Mouse (Mus musculus) midbrain, postnatal 0 days (tissue): ENCODE results near the gene Pfdn2. TPM values are rescaled to one million over a fixed set of nuclear protein-coding genes. Genes with fewer than 3 reads are reported as not detected.

Source experiments
- ATAC-seq: fragments of 200-750 bp; cut with Nextera tagmentation; 2 replicates; pipeline ENCODE4 v1.8.0; 2017; ENCODE audit warnings: moderate number of reproducible peaks, mild to moderate bottlenecking, moderate TSS enrichment, moderate library complexity; ENCODE audit not compliant: low FRiP score
- DNase-seq: peaks from one replicate; pipeline ENCODE4 v3.0.0-alpha.2; 2015; ENCODE audit warnings: low spot score
- H3K27ac ChIP-seq: fragments of 300-500 bp; sonication (generic); 2 replicates; pipeline ENCODE4 v1.5.1; 2014; ENCODE audit warnings: low read depth, mild to moderate bottlenecking, low read length, mixed read lengths
- H3K27me3 ChIP-seq: fragments of 300-500 bp; sonication (generic); 2 replicates; pipeline ENCODE4 v1.6.1; 2014; ENCODE audit warnings: low read length, control low read depth, mixed read lengths; ENCODE audit not compliant: insufficient read depth
- H3K36me3 ChIP-seq: fragments of 300-500 bp; sonication (generic); 2 replicates; pipeline ENCODE4 v1.6.1; 2014; ENCODE audit warnings: low read length, control low read depth, mixed read lengths; ENCODE audit not compliant: insufficient read depth
- H3K4me1 ChIP-seq: fragments of 300-500 bp; sonication (generic); 2 replicates; pipeline ENCODE4 v1.6.1; 2014; ENCODE audit warnings: mild to moderate bottlenecking, control low read depth, antibody characterized with exemption, low read length, mixed read lengths; ENCODE audit not compliant: insufficient read depth
- H3K4me2 ChIP-seq: fragments of 300-500 bp; sonication (generic); 2 replicates; pipeline ENCODE4 v1.6.1; 2014; ENCODE audit warnings: low read depth, mild to moderate bottlenecking, low read length, mixed read lengths; ENCODE audit not compliant: poor library complexity, severe bottlenecking
- H3K4me3 ChIP-seq: fragments of 300-500 bp; sonication (generic); 2 replicates; pipeline ENCODE4 v1.5.1; 2014; ENCODE audit warnings: low read depth, mild to moderate bottlenecking, low read length, moderate library complexity
- H3K9ac ChIP-seq: fragments of 300-500 bp; sonication (generic); replicated peaks from 2 replicates; pipeline ENCODE4 v1.6.1; 2014; ENCODE audit warnings: mild to moderate bottlenecking, low read length, moderate library complexity, mixed read lengths; ENCODE audit not compliant: poor library complexity, severe bottlenecking
- H3K9me3 ChIP-seq: fragments of 300-500 bp; sonication (generic); 2 replicates; pipeline ENCODE4 v1.6.1; 2016; ENCODE audit warnings: low read length, control low read depth
- CTCF ChIP-seq: IDR thresholded peaks from 2 replicates; pipeline ENCODE4 v1.5.1; 2016; ENCODE audit warnings: antibody characterized with exemption, mild to moderate bottlenecking
- WGBS: fragments of 180-500 bp; shearing (Covaris S2); extraction: QIAGEN DNeasy Blood & Tissue Kit; methylation state at CpG from one replicate; pipeline ENCODE4 v1.1.7; 2014; 5-methylcytosine and 5-hydroxymethylcytosine counted together
- polyA plus RNA-seq: library from polyadenylated mRNA; unstranded; fragments of >200 nt; fragmentation: Nextera tagmentation; extraction: Ambion mirVana; gene quantifications from 2 replicates; pipeline ENCODE4 v1.2.1, GENCODE M21; 2015
- total RNA-seq: library from RNA; depleted of rRNA; stranded (reverse); fragments of >200 nt; gene quantifications from 2 replicates; pipeline ENCODE4 v1.2.3, GENCODE M21; 2014

Pfdn2 gene
- total and polyA plus RNA-seq, 2 experiments from 2014 or later: 17.3 to 155 TPM

- Histone ChIP-seq H3K4me3 (no peak overlapping the region), H3K27me3 (no peaks in the 10 kb centered on the region), H3K27ac (no peak overlapping the region), H3K4me1 (no peaks in the 10 kb centered on the region), H3K9ac (no peak overlapping the region), H3K36me3 (no peaks in the 10 kb centered on the region), H3K4me2 (no peak overlapping the region), H3K9me3 (no peaks in the 10 kb centered on the region)
- ATAC-seq (no peak), DNase-seq (no peak)
- TF ChIP-seq CTCF: no peak
- WGBS: 65% methylated on average over 9 of the region's 9 CpGs
These were observed 38.9 kb downstream of the Pfdn2 start for GRCm38 (mm10) chr1:171384361-171384760.

- H3K27me3 ChIP-seq: no peaks in the 10 kb centered on the region
- H3K27ac ChIP-seq: no peak overlapping the region
- ATAC-seq: no peak
- H3K4me1 ChIP-seq: no peaks in the 10 kb centered on the region
- no peak overlapping the region for H3K4me2 ChIP-seq
- 74% methylated on average over 9 of the region's 9 CpGs for WGBS
- 0 out of 2 replicates have a peak, but pooled peaks have one; percentile 5 for TF ChIP-seq CTCF
- H3K9ac ChIP-seq: no peak overlapping the region
- no peak for DNase-seq
- H3K36me3 ChIP-seq: no peaks in the 10 kb centered on the region
- no peak overlapping the region for H3K4me3 ChIP-seq
- no peaks in the 10 kb centered on the region for H3K9me3 ChIP-seq
These were observed 39.7 kb downstream of the Pfdn2 start for GRCm38 (mm10) chr1:171385171-171385570.

- Histone ChIP-seq H3K27ac (0 out of 2 replicates have a peak overlapping the region, but pooled peaks have one; percentile 26), H3K27me3 (no peaks in the 10 kb centered on the region), H3K4me2 (no peak overlapping the region), H3K4me1 (no peaks in the 10 kb centered on the region), H3K4me3 (no peak overlapping the region), H3K36me3 (no peaks in the 10 kb centered on the region), H3K9ac (no peak overlapping the region), H3K9me3 (no peaks in the 10 kb centered on the region)
- 23% methylated on average over 6 of the region's 6 CpGs for WGBS
- peak; percentile 62 for TF ChIP-seq CTCF
- ATAC-seq (no peak), DNase-seq (peak; percentile 49)
These were observed 41.6 kb downstream of the Pfdn2 start for GRCm38 (mm10) chr1:171387099-171387498.

DNA sequence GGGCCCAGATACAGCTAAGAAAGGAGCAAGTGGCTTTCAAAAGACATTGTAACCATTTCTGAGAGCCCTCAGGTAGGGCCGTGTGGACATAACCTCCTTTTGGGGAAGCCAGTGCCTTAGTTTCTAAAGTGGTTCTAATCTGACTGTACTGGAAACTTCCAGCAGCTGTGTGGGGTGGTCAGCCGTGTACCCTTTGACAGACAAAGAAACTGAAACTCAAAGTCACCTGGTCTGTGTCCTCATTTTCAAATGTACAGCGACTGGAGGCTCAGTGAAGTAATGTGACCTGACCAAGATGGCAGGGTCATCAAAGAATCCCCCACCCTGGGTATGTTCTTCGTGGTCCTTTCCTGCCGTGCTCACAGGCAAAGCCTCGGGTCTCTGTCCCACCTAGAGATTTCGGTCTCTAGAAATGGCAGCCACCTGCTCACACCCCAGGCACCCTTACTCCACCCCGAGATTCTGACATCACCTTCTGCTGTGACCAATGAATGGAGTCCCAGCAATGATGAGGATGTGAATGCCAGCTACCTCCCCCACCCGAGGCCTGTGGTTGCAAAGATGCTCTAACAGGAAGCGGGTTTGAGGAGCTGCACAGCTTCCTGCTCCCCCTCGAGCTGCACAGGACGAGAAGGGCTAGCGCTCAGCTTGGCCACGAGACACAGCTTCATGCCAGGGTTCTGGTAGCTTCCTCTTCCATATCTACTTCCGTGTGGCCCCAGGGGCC, 43.1 kb downstream of the Pfdn2 start, which contains the start of gene Arhgap30:
TSS of gene Arhgap30 (plus strand) at position 579 of the 727 bp plus-strand sequence.
- Histone ChIP-seq H3K4me1 (no peaks in the 10 kb centered on the region), H3K36me3 (no peaks in the 10 kb centered on the region), H3K4me3 (no peak within 1 kb of the TSS), H3K27ac (no peak within 1 kb of the TSS), H3K4me2 (no peak within 1 kb of the TSS), H3K9me3 (no peaks in the 10 kb centered on the region), H3K9ac (no peak within 1 kb of the TSS), H3K27me3 (no peaks in the 10 kb centered on the region)
- DNase-seq (no peak), ATAC-seq (no peak)
- 86% methylated on average over 15 of the region's 15 CpGs for WGBS
- no peak for TF ChIP-seq CTCF

DNA sequence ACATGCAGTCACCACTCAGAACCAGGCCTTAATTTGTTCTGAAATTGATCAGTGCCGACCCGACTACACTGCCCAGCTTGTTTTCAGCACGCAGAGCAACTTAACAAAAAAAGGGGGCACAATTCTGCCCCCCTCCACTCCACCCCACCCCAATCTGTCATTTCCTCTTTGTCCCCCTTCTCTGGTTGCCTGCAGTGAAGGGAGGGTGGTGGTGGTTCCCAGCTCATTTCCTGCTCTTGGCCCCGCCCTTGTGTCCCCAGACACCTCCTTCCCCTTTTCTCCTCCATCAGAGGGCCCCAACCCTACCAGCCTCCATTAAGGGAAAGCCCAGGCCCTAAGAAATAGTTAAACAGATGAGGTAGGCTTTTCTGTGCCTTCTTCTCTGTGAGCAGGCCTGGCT, 44.6 kb downstream of the Pfdn2 start:
- ATAC-seq (no peak), DNase-seq (no peak)
- H3K4me3 ChIP-seq: no peak overlapping the region
- no peak overlapping the region for H3K4me2 ChIP-seq
- H3K9me3 ChIP-seq: no peaks in the 10 kb centered on the region
- no peak overlapping the region for H3K27ac ChIP-seq
- H3K36me3 ChIP-seq: no peaks in the 10 kb centered on the region
- WGBS: 87% methylated on average over 4 of the region's 4 CpGs
- no peak overlapping the region for H3K9ac ChIP-seq
- TF ChIP-seq CTCF: no peak
- H3K4me1 ChIP-seq: no peaks in the 10 kb centered on the region
- no peaks in the 10 kb centered on the region for H3K27me3 ChIP-seq

DNA sequence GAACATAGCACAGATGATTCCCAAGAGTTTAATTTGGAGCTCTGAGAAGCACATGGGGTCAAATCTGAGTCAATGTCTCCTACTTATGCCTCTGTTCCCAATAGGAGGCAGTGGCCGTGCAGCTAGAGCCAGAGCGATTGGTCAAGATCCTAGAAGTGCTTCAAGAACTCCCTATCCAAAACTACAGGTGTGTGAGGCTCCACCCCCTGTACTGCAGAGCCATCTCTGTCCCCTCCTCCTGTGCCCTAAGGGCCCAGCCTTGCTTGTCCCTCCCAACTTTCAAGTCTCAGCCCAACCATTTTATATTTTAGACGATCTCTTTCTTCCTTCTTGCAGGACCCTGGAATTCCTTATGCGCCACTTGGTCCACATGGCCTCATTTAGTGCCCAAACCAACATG, 56.4 kb downstream of the Pfdn2 start:
- Histone ChIP-seq H3K4me2 (no peak overlapping the region), H3K9ac (no peak overlapping the region), H3K27me3 (no peaks in the 10 kb centered on the region), H3K4me1 (no peaks in the 10 kb centered on the region), H3K36me3 (no peaks in the 10 kb centered on the region), H3K9me3 (no peaks in the 10 kb centered on the region), H3K27ac (no peak overlapping the region), H3K4me3 (no peak overlapping the region)
- 88% methylated on average over 4 of the region's 4 CpGs for WGBS
- ATAC-seq: no peak
- no peak for DNase-seq
- TF ChIP-seq CTCF: no peak
